Mouse (Mus musculus) urinary bladder, adult 2 months (tissue): ENCODE measurements around the gene Il2rb. TPM values are rescaled to one million over a fixed set of nuclear protein-coding genes. Genes with fewer than 3 reads are reported as not detected.

Source experiments
- DNase-seq: peaks from one replicate; pipeline ENCODE4 v3.0.0; 2022; ENCODE audit warnings: low spot score
- polyA plus RNA-seq: library from polyadenylated mRNA; depleted of rRNA; stranded (reverse); fragments of >200 nt; gene quantifications from 2 replicates; pipeline ENCODE4 v1.2.3, GENCODE M21; 2012; rRNA removed

Il2rb gene
- polyA plus RNA-seq = 3.6 and 3.8 TPM in 2 replicates

GRCm38 (mm10) chr15:78494968-78495406 is at the start of gene Il2rb:
Gene Il2rb, minus strand, starts transcription at chr15:78495271.
- DNase-seq = no peak

GRCm38 (mm10) chr15:78544561-78545001 is 49.5 kb upstream of the Il2rb start, which contains the start of gene Sstr3:
Gene Sstr3, minus strand, starts transcription at chr15:78544685.
- no peak for DNase-seq

GRCm38 (mm10) chr15:78544041-78544440 is 49.0 kb upstream of the Il2rb start:
- no peak for DNase-seq

- no peak for DNase-seq
Measured at GRCm38 (mm10) chr15:78542767-78543303, 47.8 kb upstream of the Il2rb start.

- DNase-seq = no peak
Measured at GRCm38 (mm10) chr15:78542098-78542766, 47.2 kb upstream of the Il2rb start.

GRCm38 (mm10) chr15:78541606-78542005 is 46.5 kb upstream of the Il2rb start:
- no peak for DNase-seq

- DNase-seq = no peak
Measured at GRCm38 (mm10) chr15:78541036-78541435, 46.0 kb upstream of the Il2rb start.

- DNase-seq = no peak
Measured at GRCm38 (mm10) chr15:78535723-78536421, 40.8 kb upstream of the Il2rb start.

GRCm38 (mm10) chr15:78533346-78533835 is 38.3 kb upstream of the Il2rb start:
- DNase-seq = no peak

GRCm38 (mm10) chr15:78532566-78533345 is 37.7 kb upstream of the Il2rb start:
- DNase-seq = no peak

GRCm38 (mm10) chr15:78531901-78532469 is 36.9 kb upstream of the Il2rb start:
- DNase-seq = peak; percentile 92

GRCm38 (mm10) chr15:78531451-78531720 is 36.3 kb upstream of the Il2rb start:
- no peak for DNase-seq

GRCm38 (mm10) chr15:78530671-78531450 is 35.8 kb upstream of the Il2rb start, which contains the start of gene C1qtnf6:
Gene C1qtnf6, minus strand, starts transcription at chr15:78531416.
- no peak for DNase-seq

- DNase-seq = no peak
Measured at GRCm38 (mm10) chr15:78530141-78530540, 35.1 kb upstream of the Il2rb start.

GRCm38 (mm10) chr15:78529428-78529990 is 34.4 kb upstream of the Il2rb start:
- DNase-seq = peak; percentile 49

- no peak for DNase-seq
Measured at GRCm38 (mm10) chr15:78528726-78529411, 33.8 kb upstream of the Il2rb start.

GRCm38 (mm10) chr15:78527973-78528372 is 32.9 kb upstream of the Il2rb start:
- DNase-seq = no peak

GRCm38 (mm10) chr15:78524163-78524562 is 29.1 kb upstream of the Il2rb start:
- DNase-seq = no peak

- no peak for DNase-seq
Measured at GRCm38 (mm10) chr15:78521892-78522291, 26.8 kb upstream of the Il2rb start.

- no peak for DNase-seq
Measured at GRCm38 (mm10) chr15:78521331-78521730, 26.3 kb upstream of the Il2rb start.
